Mouse (Mus musculus) ES-E14 (cell line): ENCODE measurements around the gene Oasl2. TPM values are rescaled to one million over a fixed set of nuclear protein-coding genes. Genes with fewer than 3 reads are reported as not detected.

ENCODE experiments used
- DNase-seq: peaks from one replicate; pipeline ENCODE4 v3.0.0-alpha.2; 2013; ENCODE audit warnings: low read depth, low spot score
- H3K27ac ChIP-seq: 2 replicates; pipeline ENCODE4 v1.5.1; 2012; ENCODE audit warnings: low read depth, mild to moderate bottlenecking, low read length, moderate library complexity, mixed read lengths; ENCODE audit not compliant: poor library complexity, insufficient read depth, severe bottlenecking
- H3K36me3 ChIP-seq: 2 replicates; pipeline ENCODE4 v1.6.1; 2012; ENCODE audit warnings: mild to moderate bottlenecking, low read length, moderate library complexity, mixed read lengths; ENCODE audit not compliant: control insufficient read depth, poor library complexity, insufficient read depth, severe bottlenecking
- H3K4me1 ChIP-seq, 2 experiments: fragments of 150-350 bp in 1 of 2; sonication (generic) in 1 of 2; 2 replicates each; pipeline ENCODE4 v1.6.1; 2012; ENCODE audit warnings: low read length in 2 of 2, mild to moderate bottlenecking in 1 of 2, mixed read lengths in 1 of 2; ENCODE audit not compliant: control insufficient read depth in 2 of 2, insufficient read depth in 2 of 2, poor library complexity in 1 of 2
- H3K4me3 ChIP-seq, 2 experiments: fragments of 150-350 bp in 1 of 2; sonication (generic) in 1 of 2; 2 replicates each; pipeline ENCODE4 v1.5.1; 2012; ENCODE audit warnings: low read length in 2 of 2, low read depth in 1 of 2, mild to moderate bottlenecking in 1 of 2, mixed read lengths in 1 of 2; ENCODE audit not compliant: insufficient read depth in 1 of 2, poor library complexity in 1 of 2, severe bottlenecking in 1 of 2
- H3K9ac ChIP-seq: 2 replicates; pipeline ENCODE4 v1.6.1; 2012; ENCODE audit warnings: low read depth, mild to moderate bottlenecking, low read length, mixed read lengths; ENCODE audit not compliant: poor library complexity, insufficient read depth, severe bottlenecking
- H3K9me3 ChIP-seq: fragments of 150-350 bp; sonication (generic); 2 replicates; pipeline ENCODE4 v1.6.1; 2012; ENCODE audit warnings: low read depth, mild to moderate bottlenecking, low read length; ENCODE audit not compliant: control insufficient read depth, insufficient read depth
- CHD2 ChIP-seq: IDR thresholded peaks from 2 replicates; pipeline ENCODE4 v1.6.1; 2014; ENCODE audit warnings: mild to moderate bottlenecking, low read depth, low read length, inconsistent platforms
- HCFC1 ChIP-seq: IDR thresholded peaks from 2 replicates; pipeline ENCODE4 v1.6.1; 2012; ENCODE audit warnings: low read length, inconsistent platforms, borderline replicate concordance; ENCODE audit not compliant: insufficient read depth
- MAFK ChIP-seq: IDR thresholded peaks from 2 replicates; pipeline ENCODE4 v1.6.1; 2014; ENCODE audit warnings: mild to moderate bottlenecking, low read depth, low read length, inconsistent platforms; ENCODE audit not compliant: insufficient read depth
- ZC3H11A ChIP-seq: IDR thresholded peaks from 2 replicates; pipeline ENCODE4 v1.6.1; 2012; ENCODE audit warnings: low read depth, mild to moderate bottlenecking, inconsistent platforms, low read length, borderline replicate concordance
- ZNF384 ChIP-seq: IDR thresholded peaks from 2 replicates; pipeline ENCODE4 v1.6.1; 2012; ENCODE audit warnings: low read depth, low read length, inconsistent platforms
- in situ Hi-C, 2 experiments: fragments of 600-800 bp; cut with MboI; formaldehyde crosslinking; loops; one replicate each; pipeline ENCODE4 v1.15.1; 2025; ENCODE audit warnings: low sequenced_read_pairs in 2 of 2, inconsistent platforms in 1 of 2; ENCODE audit not compliant: unreplicated experiment in 2 of 2
- total RNA-seq: library from RNA; depleted of rRNA; stranded (reverse); fragments of 300-350 nt; gene quantifications from 2 replicates; pipeline ENCODE4 v1.2.3, GENCODE M21; 2012; rRNA removed

Gene Oasl2
- total RNA-seq, 1 experiment: 0.85 TPM

DNA sequence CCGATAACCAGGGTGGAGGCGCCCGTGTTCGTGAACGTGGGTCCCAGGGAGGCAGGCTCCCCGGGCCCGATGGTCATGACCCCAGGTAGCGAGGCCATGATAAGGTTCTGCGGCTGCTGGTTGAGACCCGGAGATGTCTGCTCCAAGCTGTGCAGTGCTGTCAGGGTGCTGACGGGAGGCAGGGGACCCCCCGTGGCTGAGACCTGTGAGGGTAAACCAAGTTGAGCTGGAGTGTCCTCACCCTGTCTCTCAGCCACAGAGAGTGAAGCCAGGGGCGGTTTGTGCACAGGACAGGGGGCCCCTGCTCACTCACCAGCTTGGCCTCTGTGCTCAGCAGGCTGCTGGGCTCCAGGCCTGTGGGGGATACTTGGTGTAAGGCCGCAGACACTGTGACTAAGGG lies 56.6 kb downstream of the Oasl2 start:
- Histone ChIP-seq H3K4me1 (no peaks in the 10 kb centered on the region), H3K9me3 (peaks cover 8% of the 10 kb centered on the region; the same call in 1 of the 2 replicates), H3K27ac (no peak overlapping the region), H3K36me3 (peaks cover 29% of the 10 kb centered on the region), H3K9ac (no peak overlapping the region), H3K4me3 (no peak overlapping the region)
- no peak for TF ChIP-seq HCFC1
- TF ChIP-seq ZC3H11A: no peak
- no peak for TF ChIP-seq CHD2
- TF ChIP-seq MAFK: no peak
- TF ChIP-seq ZNF384: no peak
- in situ Hi-C loops: no loop called here
- DNase-seq: no peak

DNA sequence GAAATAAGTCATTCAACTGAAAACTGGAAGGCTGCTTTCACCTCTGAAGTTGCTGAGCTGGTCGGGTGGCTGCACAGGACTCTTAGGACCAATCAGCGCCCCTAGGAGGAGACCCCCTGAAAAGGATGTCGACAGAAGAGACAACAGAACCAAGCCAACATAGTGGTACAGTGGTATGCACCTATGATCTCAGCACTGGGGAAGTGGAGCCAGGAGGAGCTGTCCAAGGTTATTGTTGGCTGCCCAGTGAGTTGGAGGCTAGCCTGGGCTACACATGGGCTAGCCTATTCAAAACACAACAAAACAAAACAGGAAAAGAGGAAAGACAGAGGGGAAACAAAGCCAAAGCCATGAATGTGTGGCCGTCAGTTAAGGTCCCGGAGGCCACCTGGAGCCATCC lies 61.3 kb downstream of the Oasl2 start:
- Histone ChIP-seq H3K36me3 (peaks cover 26% of the 10 kb centered on the region), H3K9ac (no peak overlapping the region), H3K27ac (no peak overlapping the region), H3K9me3 (peaks cover 10% of the 10 kb centered on the region; the same call in 1 of the 2 replicates), H3K4me1 (no peaks in the 10 kb centered on the region), H3K4me3 (no peak overlapping the region)
- in situ Hi-C loops: no loop called here
- no peak for DNase-seq
- TF ChIP-seq MAFK: no peak
- no peak for TF ChIP-seq ZNF384
- no peak for TF ChIP-seq CHD2
- TF ChIP-seq HCFC1: no peak
- no peak for TF ChIP-seq ZC3H11A

Other genes starting within 250 kb of the Oasl2 start
- 1.4 and 3.5 TPM in 2 replicates for gene Trpv4, start 238.5 kb upstream of the Oasl2 start, total RNA-seq
- gene Gltp, start 206.0 kb upstream of the Oasl2 start, total RNA-seq: 15.6 and 17.2 TPM in 2 replicates
- gene Tchp, start 189.2 kb upstream of the Oasl2 start, total RNA-seq: 20.6 and 33.8 TPM in 2 replicates
- gene Ankrd13a, start 122.3 kb upstream of the Oasl2 start, total RNA-seq: 62.4 and 66.4 TPM in 2 replicates
- gene Git2, start 121.4 kb upstream of the Oasl2 start, total RNA-seq: 29.8 and 30.3 TPM in 2 replicates
- gene 1500011B03Rik, start 73.5 kb upstream of the Oasl2 start, total RNA-seq: 103 and 139 TPM in 2 replicates
- not detected in 2 replicates for gene 4930519G04Rik, start 43.3 kb upstream of the Oasl2 start, total RNA-seq
- 0.05 TPM in 1 of 2 replicates, not detected in the other for gene Gm9936, start 38.3 kb upstream of the Oasl2 start, total RNA-seq
- 0.27 and 0.95 TPM in 2 replicates for gene Oasl1, start 26.3 kb downstream of the Oasl2 start, total RNA-seq
- gene 2210016L21Rik, start 45.2 kb downstream of the Oasl2 start, total RNA-seq: 16.7 and 24.4 TPM in 2 replicates
- gene Hnf1a, start 74.2 kb downstream of the Oasl2 start, total RNA-seq: 2.0 and 4.5 TPM in 2 replicates
- gene Sppl3, start 114.2 kb downstream of the Oasl2 start, total RNA-seq: 56.1 and 72.5 TPM in 2 replicates
- 5.8 and 7.7 TPM in 2 replicates for gene Gm10401, start 201.4 kb downstream of the Oasl2 start, total RNA-seq
- gene Acads, start 222.4 kb downstream of the Oasl2 start, total RNA-seq: 41.1 and 43.6 TPM in 2 replicates
- 27.1 and 27.5 TPM in 2 replicates for gene Unc119b, start 238.0 kb downstream of the Oasl2 start, total RNA-seq